Mouse (Mus musculus) layer of hippocampus, postnatal 36 days (tissue): Measurements from ENCODE around the gene Crybb1. TPM values are rescaled to one million over a fixed set of nuclear protein-coding genes. Genes with fewer than 3 reads are reported as not detected.

ENCODE experiments used
- DNase-seq, 2 experiments: peaks; one replicate each; pipeline ENCODE4 v3.0.0; 2022
- total RNA-seq, 2 experiments: library from RNA; stranded (reverse); gene quantifications; 2 replicates each; pipeline ENCODE4 v1.2.3; 2021

Crybb1 gene
- total RNA-seq, 2 experiments from 2014 or later, result 4.9 to 6.6 TPM

DNA sequence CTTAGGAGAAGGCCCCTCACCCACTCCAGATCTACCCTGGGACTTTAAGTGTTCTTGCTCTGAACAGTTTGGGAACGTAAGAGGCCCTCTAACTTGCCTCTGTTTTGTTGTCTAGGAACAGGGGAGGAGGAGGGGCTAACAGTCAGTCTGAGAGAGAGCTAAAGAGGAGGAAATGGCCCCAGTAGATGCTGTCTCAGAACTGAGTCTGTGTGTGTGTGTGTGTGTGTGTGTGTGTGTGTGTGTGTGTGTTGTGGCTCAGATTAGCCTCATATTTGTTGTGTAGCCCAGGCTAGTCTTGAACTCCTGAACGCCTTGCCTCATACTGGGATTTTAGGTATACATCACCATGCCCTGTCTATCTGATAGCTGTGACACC lies 31.0 kb downstream of the Crybb1 start:
- DNase-seq, result no peak

DNA sequence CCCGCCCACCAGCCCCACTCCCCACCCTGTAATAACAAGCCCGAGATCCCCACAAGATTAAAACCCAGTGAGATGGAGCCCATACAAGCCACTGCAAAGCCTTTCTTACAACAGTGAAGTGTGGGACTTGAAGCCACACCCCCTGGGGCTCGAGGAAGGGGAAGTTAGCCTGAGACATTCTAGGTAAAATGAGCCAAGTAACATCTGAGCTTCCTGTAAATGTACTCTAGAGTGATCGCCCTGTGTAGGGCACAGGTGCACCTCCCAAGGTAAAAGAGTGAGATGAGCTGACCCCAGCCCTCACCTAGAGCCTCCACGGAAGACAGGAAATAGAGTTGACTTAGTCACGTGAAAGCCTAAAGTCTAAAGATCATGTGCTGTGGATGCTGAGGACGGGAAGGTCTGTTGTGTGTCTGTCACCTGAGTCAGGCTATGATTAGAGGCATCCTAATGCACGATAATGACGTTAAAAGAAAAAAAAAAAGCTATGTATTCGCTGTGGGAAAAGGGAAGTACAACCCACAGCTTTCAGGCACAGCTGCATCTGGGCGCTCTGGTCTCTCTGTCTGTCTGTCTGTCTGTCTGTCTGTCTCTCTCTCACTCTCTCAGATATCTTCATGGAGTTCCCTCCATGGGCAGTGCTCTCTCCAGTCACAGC lies 31.5 kb downstream of the Crybb1 start:
- DNase-seq, result no peak

DNA sequence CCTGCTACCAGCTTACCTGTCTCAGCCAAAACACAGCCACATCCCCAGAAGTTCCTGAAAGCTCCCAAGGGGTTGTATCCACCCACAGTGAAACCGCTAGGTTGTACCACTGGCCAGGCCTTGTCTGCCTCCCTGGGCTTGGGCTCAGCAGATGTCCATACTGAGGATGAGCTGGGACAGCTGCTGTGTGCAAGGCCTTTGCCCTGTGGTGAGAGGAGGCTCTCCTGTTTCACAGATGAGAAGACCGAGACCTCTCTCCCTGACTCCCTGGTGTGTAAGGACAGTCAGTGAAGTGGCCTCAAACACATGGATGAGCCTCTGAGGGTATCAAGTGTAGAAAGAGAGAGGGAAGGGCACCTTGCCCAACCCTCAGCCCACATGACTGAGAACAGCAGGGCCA lies 32.0 kb downstream of the Crybb1 start:
- DNase-seq, result no peak

DNA sequence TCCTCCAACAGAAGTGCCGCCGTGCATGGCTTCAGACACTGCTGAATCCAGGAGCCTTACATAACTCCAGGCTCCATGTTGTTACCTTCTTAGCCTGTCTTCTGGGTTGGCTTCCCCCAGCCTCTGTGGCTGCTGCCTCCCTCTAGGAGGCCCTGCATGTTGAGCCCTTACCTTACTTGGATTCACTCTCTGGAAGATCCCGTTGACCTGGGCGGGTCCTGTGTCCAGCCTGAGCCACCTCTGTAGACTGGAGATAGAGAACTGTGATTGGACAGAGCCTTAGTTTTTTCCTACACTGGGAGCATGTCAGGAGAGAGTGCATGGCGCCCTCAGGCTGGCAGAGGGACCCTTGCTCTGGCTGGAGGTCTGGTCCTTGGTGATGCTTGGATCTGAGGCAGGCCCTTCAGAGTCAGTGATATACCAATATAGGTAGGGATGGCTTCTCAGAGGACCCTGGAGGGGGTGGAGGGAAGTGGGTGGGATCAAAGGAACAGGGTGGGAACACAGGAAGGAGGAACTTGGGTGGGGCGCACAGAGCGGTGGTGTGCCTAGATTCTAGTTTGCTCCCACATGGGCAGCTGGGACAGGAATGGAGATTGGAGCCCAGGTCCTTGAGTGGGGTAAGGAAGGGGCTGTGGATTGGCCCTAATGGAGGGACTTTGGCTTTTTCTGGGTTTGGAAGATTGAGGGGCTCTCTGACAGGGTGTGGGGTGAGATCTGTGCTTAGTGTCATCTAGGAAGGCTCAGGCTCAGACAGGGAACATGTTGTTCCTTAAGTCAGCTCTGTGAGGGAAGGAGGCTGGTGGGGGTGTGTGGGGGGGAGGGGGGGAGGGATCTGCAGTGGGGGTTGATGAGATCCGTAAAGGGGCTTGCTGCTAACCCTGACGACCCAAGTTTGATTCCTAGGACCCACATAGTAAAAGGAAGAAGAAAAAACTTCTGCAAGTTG lies 32.9 kb downstream of the Crybb1 start:
- DNase-seq, result no peak

DNA sequence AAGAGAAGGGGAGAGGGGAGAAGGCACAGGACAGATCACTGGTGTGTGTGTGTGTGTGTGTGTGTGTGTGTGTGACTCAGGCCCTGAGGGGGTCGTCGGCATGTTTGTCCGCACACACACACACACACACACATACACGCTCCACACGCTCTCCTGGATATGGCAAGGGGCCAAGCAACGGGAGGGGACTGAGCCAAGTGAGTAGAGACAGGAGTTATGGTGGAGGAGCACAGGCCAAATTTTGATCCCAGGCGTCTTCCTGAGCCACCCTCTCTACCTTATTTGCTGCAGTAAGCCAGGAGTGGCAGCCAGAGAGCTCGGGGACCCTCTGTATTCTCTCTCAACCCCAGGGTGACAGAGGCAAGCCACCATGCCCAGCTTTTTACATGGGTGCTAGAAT lies 33.6 kb downstream of the Crybb1 start:
- DNase-seq, result no peak

DNA sequence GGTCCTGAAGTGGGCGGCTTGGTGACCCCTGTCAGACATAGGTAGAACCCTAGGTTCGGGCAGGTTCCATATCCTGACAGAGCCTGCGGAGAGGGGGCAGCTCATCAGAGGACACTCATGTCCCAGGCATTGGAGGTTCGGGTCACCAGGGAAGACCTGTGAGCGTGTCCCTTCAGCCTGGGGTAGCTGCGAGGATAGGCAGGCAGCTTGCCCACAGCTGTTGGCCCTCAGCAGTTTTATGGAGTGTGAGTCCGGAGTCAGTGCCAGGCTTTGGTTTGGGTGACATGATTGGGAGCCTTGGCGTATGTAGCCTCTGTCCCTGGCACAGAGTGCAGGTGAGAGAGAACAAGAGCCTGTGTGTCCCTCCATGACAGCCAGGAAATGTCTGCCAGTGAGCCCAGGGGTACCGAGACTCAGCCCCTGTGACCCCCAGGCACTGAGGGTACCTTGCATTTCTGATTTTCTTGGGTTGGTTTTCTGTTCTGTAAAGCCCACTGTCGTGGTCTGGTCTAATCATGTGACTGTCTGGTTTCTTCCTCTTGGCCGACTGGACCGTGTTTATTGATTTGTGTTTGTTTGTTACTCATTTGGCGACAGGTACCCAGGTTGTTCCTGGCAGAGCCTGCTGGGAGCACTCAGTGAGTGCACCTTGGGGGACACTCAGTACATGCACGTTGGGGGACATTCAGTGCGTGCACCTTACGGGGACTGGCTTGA lies 34.4 kb downstream of the Crybb1 start:
- DNase-seq, result no peak

DNA sequence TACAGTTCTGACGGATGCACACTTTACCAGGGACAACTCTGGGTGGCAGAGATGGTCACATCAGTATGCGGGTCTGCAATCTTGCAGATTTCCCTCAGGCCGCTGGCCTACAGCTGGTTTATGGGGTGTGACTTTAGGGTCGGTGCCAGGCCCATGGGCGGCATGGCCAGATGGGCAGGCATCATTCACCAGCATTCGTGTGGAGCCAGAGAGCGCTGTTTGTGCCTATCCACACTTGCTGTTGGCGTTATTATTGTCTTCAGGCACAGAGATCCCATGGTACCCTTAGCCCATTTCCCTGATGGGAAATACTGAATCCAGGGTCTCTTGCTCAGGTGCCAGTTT lies 34.9 kb downstream of the Crybb1 start:
- DNase-seq, result no peak

DNA sequence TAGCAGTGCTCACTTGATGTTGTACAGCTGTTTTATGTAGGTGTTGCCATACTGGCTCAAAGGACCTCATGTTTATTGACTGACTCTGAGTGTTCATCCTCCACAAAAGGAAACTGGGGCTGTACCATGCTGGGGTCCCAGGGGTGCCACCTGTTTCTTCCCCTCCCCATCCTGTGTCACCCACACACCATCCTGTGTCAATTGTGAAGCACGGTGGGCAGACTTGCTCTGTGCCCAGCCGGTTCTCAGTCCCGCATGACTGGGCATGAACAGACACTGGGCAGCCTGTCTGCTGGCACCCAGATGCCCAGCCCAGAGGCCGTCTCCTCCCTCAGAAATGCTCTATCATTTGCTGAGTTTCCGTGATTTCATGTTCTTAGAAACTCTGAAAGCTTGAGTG lies 36.3 kb downstream of the Crybb1 start:
- no peak for DNase-seq

DNA sequence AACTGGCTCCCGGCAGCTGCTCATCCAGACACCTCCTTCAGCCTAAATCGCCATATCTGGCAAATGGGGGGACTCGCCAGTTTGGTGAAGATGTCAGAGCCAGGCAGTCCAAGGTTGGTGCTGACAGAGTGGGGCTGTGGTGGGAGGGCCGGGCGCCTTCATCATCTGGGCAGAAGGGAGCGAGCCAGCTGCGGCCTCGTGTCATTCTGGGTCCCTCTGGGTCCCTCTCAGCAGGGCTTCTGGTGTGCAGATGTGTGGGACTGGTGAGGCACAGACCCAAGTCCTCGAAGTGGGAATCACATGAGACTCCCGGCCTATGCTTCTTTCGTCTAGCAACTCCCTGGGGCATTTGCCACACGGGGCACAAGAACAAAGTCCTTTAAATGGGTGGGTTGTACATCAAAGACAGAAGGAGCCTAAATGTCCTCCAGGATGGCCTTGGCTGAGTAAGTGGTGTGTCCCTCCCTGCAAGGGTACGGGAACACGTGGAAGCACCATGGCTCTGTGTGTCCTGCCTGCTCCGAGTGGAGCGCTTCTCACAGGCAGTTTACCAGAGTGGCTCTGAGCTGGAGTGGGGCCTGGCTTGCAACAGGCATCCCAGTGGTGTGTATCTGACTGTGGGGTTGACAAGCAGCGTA lies 36.8 kb downstream of the Crybb1 start:
- DNase-seq, result no peak

DNA sequence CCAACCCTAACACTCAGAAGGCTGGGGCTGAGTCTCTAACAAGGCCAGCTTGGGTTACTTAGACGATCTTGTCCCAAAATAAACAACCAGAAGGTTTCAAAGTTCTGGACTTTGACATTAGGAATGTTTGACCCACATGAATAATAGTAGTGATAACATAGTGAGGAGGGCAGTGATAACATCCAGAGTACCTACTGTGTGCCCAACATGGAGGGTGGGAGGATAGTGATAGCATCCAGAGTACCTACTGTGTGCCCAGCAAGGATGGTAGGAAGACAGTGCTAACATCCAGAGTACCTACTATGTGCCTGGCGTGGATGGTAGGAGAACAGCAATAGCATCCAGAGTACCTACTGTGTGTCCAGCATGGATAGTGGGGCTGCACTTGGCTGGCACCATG lies 38.2 kb downstream of the Crybb1 start:
- no peak for DNase-seq

DNA sequence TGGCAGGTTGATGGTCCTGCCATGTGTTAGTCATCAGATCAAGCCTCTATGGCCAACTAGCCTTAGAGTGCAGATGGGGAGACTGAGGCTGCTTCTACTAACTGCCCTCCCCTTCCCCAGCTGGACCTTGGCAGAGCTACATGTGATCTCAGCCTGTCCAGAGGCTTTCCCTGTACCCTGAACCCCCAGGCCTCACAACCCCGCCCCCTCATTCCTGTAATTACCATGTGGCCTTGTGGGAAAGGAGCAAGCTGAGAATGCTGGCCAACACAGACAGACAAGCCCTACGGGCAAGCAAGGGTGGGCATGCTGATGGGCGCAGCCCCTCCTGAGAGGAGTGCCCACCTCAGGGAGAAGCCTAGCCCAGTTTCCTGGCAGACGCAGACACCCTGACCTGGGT lies 39.1 kb downstream of the Crybb1 start:
- no peak for DNase-seq

DNA sequence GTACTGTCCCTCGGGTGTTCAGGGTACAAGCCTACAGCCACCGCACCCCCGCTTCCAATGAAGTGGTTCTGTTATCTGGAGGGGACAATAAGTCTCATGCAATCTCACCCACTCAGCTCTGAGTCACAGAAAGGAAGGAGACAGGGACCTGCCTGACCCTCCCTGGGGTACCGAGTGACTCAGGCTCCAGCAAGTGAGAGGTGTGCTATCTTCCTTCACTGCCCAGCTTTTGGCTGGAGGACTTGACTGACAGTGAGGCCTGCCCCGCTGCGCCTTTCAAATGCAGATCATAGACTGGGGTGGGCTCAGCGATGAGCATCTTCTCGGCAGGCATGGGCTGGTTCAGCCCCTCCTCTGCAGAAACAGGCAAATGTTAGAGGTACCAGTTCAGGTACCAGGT lies 39.5 kb downstream of the Crybb1 start:
- no peak for DNase-seq

DNA sequence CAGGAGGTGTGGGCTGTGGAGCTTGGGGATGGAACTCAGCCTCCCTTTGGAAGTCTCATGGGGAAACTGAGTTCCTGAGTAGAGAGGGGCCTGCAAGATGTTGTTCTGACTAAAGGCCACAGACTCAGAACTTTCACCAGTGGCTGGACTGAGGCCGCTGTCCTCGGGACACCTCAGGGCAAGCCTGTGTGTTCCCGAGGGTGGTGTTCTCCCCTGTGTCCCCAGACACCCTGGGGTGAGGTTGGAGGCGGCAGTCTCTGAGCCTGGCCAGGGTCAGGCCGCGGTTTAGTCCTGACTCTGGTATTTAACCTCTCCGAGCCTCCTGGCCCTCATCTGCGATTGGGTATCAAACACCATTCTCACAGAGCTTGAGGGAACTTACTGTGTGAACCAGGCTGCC lies 39.9 kb downstream of the Crybb1 start:
- no peak for DNase-seq

DNA sequence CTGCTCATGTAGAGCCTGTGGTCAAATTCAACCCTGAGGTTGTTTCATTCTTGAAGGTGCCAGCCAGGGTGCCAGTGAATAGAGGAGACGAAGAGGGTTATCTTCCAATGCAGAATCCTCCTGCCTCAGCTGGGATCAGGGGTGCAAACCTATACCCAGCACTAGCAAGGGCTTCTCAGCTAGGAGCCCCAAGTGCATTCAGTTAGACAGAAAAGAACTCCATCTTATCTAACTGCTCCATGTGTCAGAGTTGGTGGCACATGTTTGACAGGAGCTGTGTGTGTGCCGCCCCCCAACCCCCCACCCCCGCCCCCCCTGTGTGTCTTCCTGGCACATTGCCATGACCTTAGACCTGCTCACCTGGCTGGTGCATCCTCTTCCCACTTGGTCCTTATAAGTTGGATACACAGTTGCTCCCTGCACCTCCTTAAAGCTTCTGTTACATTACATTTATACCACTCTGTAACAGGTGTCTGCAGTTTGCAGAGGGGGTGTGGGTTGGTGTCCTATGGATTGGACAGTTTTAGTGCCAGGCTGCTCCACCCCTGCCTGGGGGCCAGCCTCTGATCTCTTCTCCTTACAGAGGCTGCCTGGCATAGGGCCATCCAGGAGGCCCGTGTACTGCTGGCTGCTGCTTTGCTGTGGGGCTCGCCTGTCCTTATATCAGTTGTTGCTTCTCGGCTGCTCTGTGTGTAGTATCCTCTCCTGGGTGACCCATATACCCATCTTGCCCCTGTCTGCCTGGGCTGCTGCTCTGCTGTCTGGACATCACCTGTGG lies 41.0 kb downstream of the Crybb1 start:
- DNase-seq, result no peak

DNA sequence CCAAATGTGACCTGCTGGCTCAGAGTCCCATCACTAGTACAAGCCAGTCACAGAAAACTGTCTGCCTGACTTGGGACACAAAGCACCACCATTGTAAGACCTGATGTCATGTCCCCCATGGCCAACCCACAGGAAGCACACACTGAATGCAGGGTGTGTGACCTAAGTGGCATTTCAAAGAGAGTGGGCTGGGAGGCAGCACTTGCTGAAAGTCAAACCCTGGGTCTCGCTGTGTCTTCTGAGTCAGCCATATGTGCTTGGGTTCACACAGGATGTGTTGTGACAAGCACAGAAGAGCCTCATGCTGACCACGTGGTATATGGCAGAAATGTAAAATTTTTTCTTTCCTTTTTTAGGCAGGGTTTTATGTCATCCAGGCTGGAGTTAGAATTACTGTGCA lies 41.6 kb downstream of the Crybb1 start:
- no peak for DNase-seq

DNA sequence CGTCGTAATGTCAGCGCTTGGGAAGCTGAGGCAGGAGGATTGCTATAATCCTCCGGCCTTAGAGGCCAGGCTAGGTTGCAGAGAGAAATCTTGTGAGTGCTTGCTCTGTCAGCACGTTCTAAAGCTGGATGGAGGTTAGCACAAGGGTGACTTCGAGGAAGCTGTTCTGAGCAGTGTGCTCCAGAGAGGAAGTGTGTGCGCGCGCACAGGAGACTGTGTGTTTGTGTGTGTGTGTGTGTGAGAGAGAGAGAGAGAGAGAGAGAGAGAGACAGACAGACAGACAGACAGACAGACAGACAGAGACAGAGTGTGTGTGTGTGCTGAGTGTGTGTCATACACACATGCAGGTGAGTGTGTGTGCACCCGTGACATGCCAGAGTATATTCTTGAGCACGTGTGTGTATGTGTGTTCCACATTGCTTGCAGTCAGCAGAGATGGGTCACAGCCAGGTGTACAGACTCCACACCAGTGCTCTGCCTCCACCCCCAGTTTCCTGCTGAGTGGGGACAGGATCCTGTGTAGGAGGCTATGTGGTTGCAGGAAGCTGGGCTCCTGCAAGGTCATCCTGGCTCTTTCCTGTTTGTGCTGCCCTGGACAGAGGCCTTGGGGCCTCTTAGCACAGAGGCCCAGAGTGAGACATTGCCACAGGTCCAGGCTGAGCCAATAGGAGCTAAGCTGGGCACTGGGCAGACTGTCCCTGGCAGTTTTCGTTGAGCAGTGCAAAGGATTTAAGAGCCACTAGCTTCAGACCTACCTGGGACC lies 42.8 kb downstream of the Crybb1 start:
- DNase-seq, result no peak

DNA sequence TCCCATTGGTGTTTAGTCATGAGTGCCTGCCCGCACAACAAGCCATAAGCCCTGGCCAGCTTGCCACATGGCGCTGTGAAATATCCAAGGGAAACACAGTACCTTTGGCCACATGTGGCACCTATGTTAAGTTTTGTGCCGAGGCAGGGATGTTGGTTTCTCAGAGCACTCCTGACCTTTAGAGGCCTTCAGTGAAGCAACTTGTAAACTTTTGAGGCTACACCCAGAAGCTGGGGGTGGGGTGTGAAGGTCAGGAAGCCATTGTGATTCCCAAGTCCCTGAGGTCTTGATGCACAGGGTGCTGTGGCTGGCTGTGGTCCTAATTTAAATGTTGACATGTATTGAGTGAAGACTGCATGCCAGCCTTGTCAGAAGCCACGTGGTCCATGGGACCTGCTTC lies 43.8 kb downstream of the Crybb1 start:
- DNase-seq, result no peak

DNA sequence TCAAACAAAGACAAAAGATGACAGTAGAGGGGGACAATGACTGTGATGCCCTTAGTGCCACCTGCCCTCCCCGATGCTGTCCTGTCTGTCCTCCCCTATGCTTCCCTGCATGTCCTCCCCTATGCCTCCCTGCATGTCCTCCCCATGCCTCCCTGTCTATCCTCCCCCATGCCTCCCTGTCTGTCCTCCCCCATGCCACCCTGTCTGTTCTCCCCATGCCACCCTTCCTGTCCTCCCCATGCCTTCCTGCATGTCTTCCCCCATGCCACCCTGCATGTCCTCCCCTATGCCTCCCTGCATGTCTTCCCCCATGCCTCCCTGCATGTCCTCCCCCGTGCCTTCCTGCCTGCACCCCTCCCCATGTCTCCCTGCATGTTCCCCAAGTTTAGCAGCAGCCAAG lies 44.5 kb downstream of the Crybb1 start:
- DNase-seq, result no peak

DNA sequence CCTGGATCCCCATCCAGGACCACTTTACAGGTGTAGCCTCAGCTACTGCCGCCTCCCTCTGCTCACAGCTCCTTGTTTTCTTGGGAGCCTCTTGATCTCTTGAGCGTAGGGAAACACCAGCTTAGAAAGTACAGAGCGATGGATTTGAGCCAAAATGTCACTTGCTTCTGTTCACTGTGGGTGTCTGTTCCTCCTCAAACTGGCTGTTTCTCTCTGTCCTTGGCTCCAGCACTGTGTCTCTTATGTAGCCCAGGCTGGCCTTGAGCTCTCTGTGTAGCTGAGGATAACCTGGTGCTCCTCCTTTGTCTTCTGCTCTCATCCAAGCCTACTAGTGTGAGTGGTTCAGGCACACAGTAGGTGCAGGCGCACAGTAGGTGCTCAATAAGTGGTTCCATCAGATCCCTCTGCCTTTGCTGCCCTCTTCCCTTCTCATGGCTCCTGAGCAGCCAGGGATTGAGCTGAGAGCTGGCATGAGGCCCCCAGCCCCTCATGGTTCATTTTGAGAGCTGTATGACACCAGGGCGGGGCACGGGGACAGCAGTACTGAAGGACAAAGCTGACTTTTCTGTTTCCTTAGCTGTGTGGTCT lies 45.2 kb downstream of the Crybb1 start:
- no peak for DNase-seq

DNA sequence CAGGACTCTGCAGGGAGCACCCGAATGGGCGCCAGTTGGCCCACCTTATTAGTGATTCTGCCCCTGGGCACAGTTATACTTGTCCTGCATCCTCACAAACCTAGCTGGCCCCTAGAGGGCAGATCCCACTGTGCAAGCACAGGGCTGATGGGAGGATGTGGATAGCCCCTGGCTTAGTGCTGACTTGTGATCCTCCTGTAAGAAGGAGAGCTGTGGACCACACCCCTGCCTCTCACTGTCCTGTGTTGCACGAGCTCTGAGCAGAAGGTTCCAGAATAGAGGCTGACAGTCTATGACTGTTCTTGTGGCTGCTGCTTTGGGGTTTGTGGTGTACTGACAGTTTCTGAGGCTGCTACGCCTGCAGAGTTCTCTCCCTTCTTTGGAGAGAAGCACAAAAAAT lies 46.1 kb downstream of the Crybb1 start:
- DNase-seq, result no peak

DNA sequence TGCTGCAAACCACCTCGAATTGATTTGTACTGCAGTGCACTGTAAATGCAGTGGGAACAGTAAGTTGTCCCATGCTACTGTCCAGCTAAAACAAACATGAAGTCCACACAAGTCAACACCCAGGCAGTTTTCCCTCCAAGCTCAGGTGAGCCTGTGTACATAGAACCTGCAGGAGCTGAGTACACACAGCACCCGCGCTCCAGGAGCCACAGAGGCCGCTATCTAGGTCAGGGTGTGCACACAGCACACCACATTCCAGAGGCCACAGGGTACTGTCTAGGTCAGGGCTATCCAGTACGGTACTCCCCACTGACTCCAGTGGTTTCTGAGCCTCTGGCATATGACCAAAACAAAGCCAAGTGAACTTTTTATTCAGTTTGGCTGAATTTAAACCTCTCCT lies 46.7 kb downstream of the Crybb1 start:
- DNase-seq, result no peak
